Mouse (Mus musculus): Measurements from ENCODE around the gene Hhat. TPM values are rescaled to one million over a fixed set of nuclear protein-coding genes. Genes with fewer than 3 reads are reported as not detected.
A peak's percentile ranks its signal among the peaks of the same experiment; 100 is the strongest.

Hhat gene
- total and polyA plus RNA-seq, 3 experiments, result 0.39 to 1.0 TPM; not detected in 1

DNA sequence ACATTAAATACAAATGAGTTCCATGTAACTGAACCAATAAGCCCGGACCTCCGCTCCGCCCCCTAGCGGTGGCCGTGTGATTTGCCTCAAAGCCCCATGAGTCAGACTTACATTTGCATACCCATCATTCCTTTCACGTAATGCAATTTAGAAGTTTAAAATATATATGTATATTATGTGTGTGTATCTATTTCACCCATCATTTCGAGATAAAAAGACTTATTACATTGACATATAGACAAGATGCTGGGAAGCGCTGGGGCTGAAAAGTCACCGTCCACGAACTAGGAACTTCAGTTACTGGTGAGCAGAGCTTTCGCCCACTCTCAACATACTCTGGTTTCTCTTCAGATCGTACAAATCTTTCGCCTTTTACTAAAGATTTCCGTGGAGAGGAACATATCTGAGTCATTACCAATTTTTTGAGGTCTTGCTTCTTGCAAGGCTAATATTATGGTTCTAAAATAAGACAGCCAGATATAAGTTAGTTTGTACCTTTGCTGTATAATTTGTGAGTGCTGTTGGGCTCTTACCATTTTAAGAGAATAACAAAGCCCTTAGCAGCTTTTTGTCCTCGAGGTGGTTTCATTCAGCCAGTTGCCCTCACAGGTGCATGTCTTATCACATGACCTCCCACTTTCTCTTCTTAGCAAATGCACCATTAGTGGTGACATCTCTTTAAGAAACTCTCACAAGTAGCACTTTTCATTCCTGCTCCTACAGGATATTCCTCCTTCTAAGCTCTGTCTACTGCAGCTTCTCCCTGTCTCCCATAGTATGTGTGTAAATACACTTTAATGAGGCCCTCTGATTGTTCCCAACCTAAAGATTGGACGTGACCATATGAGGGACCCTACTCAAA lies 25.6 kb downstream of the Hhat start:
- Histone ChIP-seq H3K36me3 (ENCODE audit: control insufficient read depth in 1 of 2, insufficient read depth in 2 of 2, low read length in 2 of 2) (no peaks in the 10 kb centered on the region; a peak in 1 of 4 replicates), H3K4me3 (ENCODE audit: control insufficient read depth in 1 of 2, insufficient read depth in 1 of 2, low read depth in 2 of 2, low read length in 2 of 2) (no peak overlapping the region), H3K27ac (ENCODE audit: control insufficient read depth, low read depth, low read length) (peak overlapping the region; percentile 74), H3K9me3 (replicated peaks; ENCODE audit: insufficient read depth, low read length) (no peaks in the 10 kb centered on the region), H3K4me1 (ENCODE audit: control insufficient read depth in 1 of 2, insufficient read depth in 2 of 2, low read length in 2 of 2) (peaks cover 0 to 9% of the 10 kb centered on the region in 2 experiments; a peak in 1 of 4 replicates), H3K9ac (ENCODE audit: control insufficient read depth, low read depth, low read length, poor library complexity, severe bottlenecking) (peak overlapping the region; percentile 56), H3K27me3 (ENCODE audit: control insufficient read depth in 1 of 2, insufficient read depth in 2 of 2, low read length in 2 of 2) (no peaks in the 10 kb centered on the region), H3K79me2 (ENCODE audit: control insufficient read depth, insufficient read depth, low read length, poor library complexity) (no peaks in the 10 kb centered on the region)
- peak; percentile 96 for DNase-seq (ENCODE audit: low read depth, low spot score)
- TF ChIP-seq JUND (IDR thresholded peaks at IDR 0.05; ENCODE audit: low read depth, low read length), result peak; percentile 96
- TF ChIP-seq POLR2AphosphoS2 (IDR thresholded peaks at IDR 0.05; ENCODE audit: low read length), result peak; percentile 100
- TF ChIP-seq USF2 (IDR thresholded peaks at IDR 0.05; ENCODE audit: borderline replicate concordance in 1 of 2, insufficient read depth in 1 of 2, low read depth in 1 of 2, low read length in 2 of 2), result no peak
- peak; percentile 100 for TF ChIP-seq ZMIZ1 (IDR thresholded peaks at IDR 0.05; ENCODE audit: low read depth, low read length)
- TF ChIP-seq ELF1 (IDR thresholded peaks at IDR 0.05; ENCODE audit: low read depth, low read length), result no peak
- TF ChIP-seq RCOR1 (IDR thresholded peaks at IDR 0.05; ENCODE audit: low read depth, low read length), result no peak
- no peak for TF ChIP-seq CHD1 (IDR thresholded peaks at IDR 0.05; ENCODE audit: low read depth, low read length)
- no peak; a peak in 1 of 4 replicates for TF ChIP-seq EP300 (IDR thresholded peaks at IDR 0.05; ENCODE audit: low read depth in 1 of 2, low read length in 2 of 2)
- peak; percentile 72 for TF ChIP-seq USF1 (IDR thresholded peaks at IDR 0.05; ENCODE audit: low read depth, low read length)
- TF ChIP-seq GATA1 (IDR thresholded peaks at IDR 0.05; ENCODE audit: low read depth, low read length), result peak; percentile 23; the same call in 1 of the 2 replicates
- no peak for TF ChIP-seq MAX (IDR thresholded peaks at IDR 0.05; ENCODE audit: low read length)
- TF ChIP-seq RAD21 (IDR thresholded peaks at IDR 0.05; ENCODE audit: low read depth, low read length), result no peak
- TF ChIP-seq SIN3A (IDR thresholded peaks at IDR 0.05; ENCODE audit: low read length), result peak; percentile 64; the same call in 1 of the 2 replicates
- TF ChIP-seq ZKSCAN1 (IDR thresholded peaks at IDR 0.05; ENCODE audit: low read depth, low read length), result no peak
- TF ChIP-seq MAZ (IDR thresholded peaks at IDR 0.05; ENCODE audit: low read depth, low read length), result no peak
- no peak for TF ChIP-seq TAL1 (IDR thresholded peaks at IDR 0.05; ENCODE audit: low read length)
- no peak for TF ChIP-seq E2F4 (IDR thresholded peaks at IDR 0.05; ENCODE audit: borderline replicate concordance, low read depth, low read length)
- TF ChIP-seq ZNF384 (IDR thresholded peaks at IDR 0.05; ENCODE audit: low read depth, low read length), result no peak
- peak; percentile 100 for TF ChIP-seq TBP (IDR thresholded peaks at IDR 0.05; ENCODE audit: low read depth, low read length)
- peak; percentile 56 to 100 for TF ChIP-seq POLR2A (IDR thresholded peaks at IDR 0.05; ENCODE audit: control insufficient read depth in 1 of 2, insufficient read depth in 1 of 2, low read depth in 1 of 2, low read length in 2 of 2, poor library complexity in 1 of 2)
- TF ChIP-seq MAFK (IDR thresholded peaks at IDR 0.05; ENCODE audit: borderline replicate concordance, low read depth, low read length), result no peak
- peak; percentile 99; the same call in 1 of the 2 replicates for TF ChIP-seq POLR2AphosphoS5 (IDR thresholded peaks at IDR 0.05; ENCODE audit: borderline replicate concordance, low read depth, low read length)
- no peak; the same call in 1 of the 2 replicates for TF ChIP-seq MYC (IDR thresholded peaks at IDR 0.05; ENCODE audit: low read depth, low read length)
- peak; percentile 87 for TF ChIP-seq NELFE (IDR thresholded peaks at IDR 0.05; ENCODE audit: low read depth, low read length)
- TF ChIP-seq KAT2A (conservative IDR thresholded peaks at IDR 0.05; ENCODE audit: low read depth, low read length), result no peak
- TF ChIP-seq UBTF (IDR thresholded peaks at IDR 0.05; ENCODE audit: borderline replicate concordance, insufficient read depth, low read depth, low read length), result no peak
- no peak for TF ChIP-seq TCF12 (IDR thresholded peaks at IDR 0.05; ENCODE audit: low read depth, low read length)
- peak; percentile 96 for TF ChIP-seq ETS1 (IDR thresholded peaks at IDR 0.05; ENCODE audit: low read depth, low read length)
- no peak for TF ChIP-seq MEF2A (IDR thresholded peaks at IDR 0.05; ENCODE audit: extremely low read depth, insufficient replicate concordance, low read depth, low read length, poor library complexity, severe bottlenecking)
- TF ChIP-seq GABPA (IDR thresholded peaks at IDR 0.05; ENCODE audit: low read depth, low read length), result no peak
- no peak for TF ChIP-seq BHLHE40 (IDR thresholded peaks at IDR 0.05; ENCODE audit: borderline replicate concordance, low read depth, low read length)
- TF ChIP-seq CHD2 (IDR thresholded peaks at IDR 0.05; ENCODE audit: low read length), result no peak
- TF ChIP-seq MXI1 (IDR thresholded peaks at IDR 0.05; ENCODE audit: low read depth, low read length), result no peak
- peak; percentile 84 for TF ChIP-seq HCFC1 (IDR thresholded peaks at IDR 0.05; ENCODE audit: low read depth, low read length)
- TF ChIP-seq ZC3H11A (IDR thresholded peaks at IDR 0.05; ENCODE audit: low read depth, low read length), result no peak
- TF ChIP-seq SMC3 (IDR thresholded peaks at IDR 0.05; ENCODE audit: low read depth, low read length), result peak; percentile 22

Data from MEL (cell line).